Mouse (Mus musculus): ENCODE results near the gene Slx4ip. TPM values are rescaled to one million over a fixed set of nuclear protein-coding genes. Genes with fewer than 3 reads are reported as not detected.

Slx4ip gene
- polyA plus RNA-seq, 1 experiment from 2014 or later = 12.1 TPM

GRCm38 (mm10) chr2:137074313-137074620 lies 183.2 kb downstream of the Slx4ip start:
- Histone ChIP-seq H3K4me1 (peaks cover 12% of the 10 kb centered on the region), H3K36me3 (no peaks in the 10 kb centered on the region), H3K27me3 (replicated peaks) (no peaks in the 10 kb centered on the region), H3K4me2 (no peak overlapping the region), H3K9me3 (replicated peaks) (no peaks in the 10 kb centered on the region), H3K27ac (replicated peaks) (no peak overlapping the region), H3K4me3 (replicated peaks) (no peak overlapping the region), H3K9ac (replicated peaks) (no peak overlapping the region)
- WGBS = 16% methylated on average over 2 of the region's 2 CpGs
- 0 out of 2 replicates have a peak, but pooled peaks have one; percentile 4 for ATAC-seq (ENCODE audit: low FRiP score)

- H3K36me3 ChIP-seq = no peaks in the 10 kb centered on the region
- H3K4me1 ChIP-seq = peaks cover 17% of the 10 kb centered on the region
- no peak overlapping the region for H3K4me3 ChIP-seq (replicated peaks)
- no peak for ATAC-seq (ENCODE audit: low FRiP score)
- no peak overlapping the region for H3K4me2 ChIP-seq
- no peaks in the 10 kb centered on the region for H3K27me3 ChIP-seq (replicated peaks)
- H3K9me3 ChIP-seq (replicated peaks) = no peaks in the 10 kb centered on the region
- WGBS = 77% methylated on average over 4 of the region's 4 CpGs
- H3K27ac ChIP-seq (replicated peaks) = no peak overlapping the region
- no peak overlapping the region for H3K9ac ChIP-seq (replicated peaks)
Measured at GRCm38 (mm10) chr2:137078771-137079170, 187.8 kb downstream of the Slx4ip start.

- no peaks in the 10 kb centered on the region for H3K9me3 ChIP-seq (replicated peaks)
- no peak for ATAC-seq (ENCODE audit: low FRiP score)
- no peak overlapping the region for H3K4me3 ChIP-seq (replicated peaks)
- no peak overlapping the region for H3K4me2 ChIP-seq
- 0 out of 2 replicates have a peak, but pooled peaks cover 2% of the 10 kb centered on the region for H3K36me3 ChIP-seq
- no peak overlapping the region for H3K27ac ChIP-seq (replicated peaks)
- no peaks in the 10 kb centered on the region for H3K27me3 ChIP-seq (replicated peaks)
- H3K9ac ChIP-seq (replicated peaks) = no peak overlapping the region
- 32% methylated on average over 10 of the region's 10 CpGs for WGBS
- H3K4me1 ChIP-seq = peaks cover 10% of the 10 kb centered on the region
Measured at GRCm38 (mm10) chr2:137079721-137080320, 188.8 kb downstream of the Slx4ip start.

GRCm38 (mm10) chr2:137080468-137080867 lies 189.4 kb downstream of the Slx4ip start:
- H3K27me3 ChIP-seq (replicated peaks) = no peaks in the 10 kb centered on the region
- no peaks in the 10 kb centered on the region for H3K9me3 ChIP-seq (replicated peaks)
- H3K9ac ChIP-seq (replicated peaks) = no peak overlapping the region
- 0 out of 2 replicates have a peak, but pooled peaks cover 5% of the 10 kb centered on the region for H3K36me3 ChIP-seq
- peaks cover 10% of the 10 kb centered on the region for H3K4me1 ChIP-seq
- H3K4me2 ChIP-seq = no peak overlapping the region
- no peak overlapping the region for H3K4me3 ChIP-seq (replicated peaks)
- WGBS = 84% methylated on average over 6 of the region's 6 CpGs
- no peak overlapping the region for H3K27ac ChIP-seq (replicated peaks)
- ATAC-seq (ENCODE audit: low FRiP score) = no peak

- no peak overlapping the region for H3K27ac ChIP-seq (replicated peaks)
- H3K4me1 ChIP-seq = peaks cover 10% of the 10 kb centered on the region
- H3K27me3 ChIP-seq (replicated peaks) = no peaks in the 10 kb centered on the region
- 90% methylated on average over 7 of the region's 7 CpGs for WGBS
- H3K9ac ChIP-seq (replicated peaks) = no peak overlapping the region
- H3K9me3 ChIP-seq (replicated peaks) = no peaks in the 10 kb centered on the region
- no peak overlapping the region for H3K4me3 ChIP-seq (replicated peaks)
- H3K36me3 ChIP-seq = 0 out of 2 replicates have a peak, but pooled peaks cover 5% of the 10 kb centered on the region
- no peak overlapping the region for H3K4me2 ChIP-seq
- ATAC-seq (ENCODE audit: low FRiP score) = no peak
Measured at GRCm38 (mm10) chr2:137081001-137081400, 190.0 kb downstream of the Slx4ip start.

- no peak overlapping the region for H3K4me2 ChIP-seq
- no peak overlapping the region for H3K9ac ChIP-seq (replicated peaks)
- 80% methylated on average over 24 of the region's 24 CpGs for WGBS
- no peaks in the 10 kb centered on the region for H3K9me3 ChIP-seq (replicated peaks)
- H3K36me3 ChIP-seq = 0 out of 2 replicates have a peak, but pooled peaks cover 5% of the 10 kb centered on the region
- H3K4me1 ChIP-seq = peaks cover 14% of the 10 kb centered on the region
- no peaks in the 10 kb centered on the region for H3K27me3 ChIP-seq (replicated peaks)
- H3K27ac ChIP-seq (replicated peaks) = no peak overlapping the region
- H3K4me3 ChIP-seq (replicated peaks) = no peak overlapping the region
- 0 out of 2 replicates have a peak, but pooled peaks have one; percentile 51 for ATAC-seq (ENCODE audit: low FRiP score)
Measured at GRCm38 (mm10) chr2:137082896-137083620, 192.0 kb downstream of the Slx4ip start.

- 79% methylated on average over 8 of the region's 8 CpGs for WGBS
- Histone ChIP-seq H3K4me2 (no peak overlapping the region), H3K4me3 (replicated peaks) (no peak overlapping the region), H3K27me3 (replicated peaks) (no peaks in the 10 kb centered on the region), H3K9ac (replicated peaks) (no peak overlapping the region), H3K36me3 (peaks cover 14% of the 10 kb centered on the region), H3K9me3 (replicated peaks) (no peaks in the 10 kb centered on the region), H3K4me1 (peaks cover 11% of the 10 kb centered on the region; the same call in 1 of the 2 replicates), H3K27ac (replicated peaks) (no peak overlapping the region)
- ATAC-seq (ENCODE audit: low FRiP score) = no peak
Measured at GRCm38 (mm10) chr2:137085257-137085656, 194.2 kb downstream of the Slx4ip start.

- H3K27ac ChIP-seq (replicated peaks) = no peak overlapping the region
- peaks cover 22% of the 10 kb centered on the region for H3K36me3 ChIP-seq
- 41% methylated on average over 14 of the region's 14 CpGs for WGBS
Measured at GRCm38 (mm10) chr2:137086621-137087395, 195.8 kb downstream of the Slx4ip start.

GRCm38 (mm10) chr2:137087705-137088104 lies 196.7 kb downstream of the Slx4ip start:
- no peak for ATAC-seq (ENCODE audit: low FRiP score)
- Histone ChIP-seq H3K4me1 (peaks cover 4% of the 10 kb centered on the region; the same call in 1 of the 2 replicates), H3K36me3 (peaks cover 22% of the 10 kb centered on the region), H3K9ac (replicated peaks) (no peak overlapping the region), H3K27ac (replicated peaks) (no peak overlapping the region), H3K4me3 (replicated peaks) (no peak overlapping the region), H3K9me3 (replicated peaks) (no peaks in the 10 kb centered on the region), H3K4me2 (no peak overlapping the region), H3K27me3 (replicated peaks) (no peaks in the 10 kb centered on the region)
- WGBS = 81% methylated on average over 6 of the region's 6 CpGs

More at GRCm38 (mm10) chr2:137086621-137087395, 195.8 kb downstream of the Slx4ip start:
- Histone ChIP-seq H3K9ac (replicated peaks) (no peak overlapping the region), H3K9me3 (replicated peaks) (no peaks in the 10 kb centered on the region), H3K4me1 (peaks cover 4% of the 10 kb centered on the region; the same call in 1 of the 2 replicates), H3K4me3 (replicated peaks) (no peak overlapping the region), H3K4me2 (no peak overlapping the region), H3K27me3 (replicated peaks) (no peaks in the 10 kb centered on the region)
- ATAC-seq (ENCODE audit: low FRiP score) = no peak

- 63% methylated on average over 11 of the region's 11 CpGs for WGBS
- Histone ChIP-seq H3K36me3 (peaks cover 17% of the 10 kb centered on the region), H3K9me3 (replicated peaks) (no peaks in the 10 kb centered on the region), H3K27me3 (replicated peaks) (no peaks in the 10 kb centered on the region), H3K4me1 (peaks cover 13% of the 10 kb centered on the region), H3K4me3 (replicated peaks) (no peak overlapping the region), H3K9ac (replicated peaks) (no peak overlapping the region), H3K27ac (replicated peaks) (no peak overlapping the region), H3K4me2 (no peak overlapping the region)
- ATAC-seq (ENCODE audit: low FRiP score) = no peak
Measured at GRCm38 (mm10) chr2:137091766-137092522, 200.9 kb downstream of the Slx4ip start.
